Mouse (Mus musculus): ENCODE measurements around the gene Gm765. TPM values are rescaled to one million over a fixed set of nuclear protein-coding genes. Genes with fewer than 3 reads are reported as not detected.

Gm765 gene
- polyA plus RNA-seq, 1 experiment from 2014 or later: not detected

GRCm38 (mm10) chr6:98198706-98199105 is 143.8 kb downstream of the Gm765 start:
- no peak overlapping the region for H3K4me3 ChIP-seq
- H3K9me3 ChIP-seq (replicated peaks): no peaks in the 10 kb centered on the region
- 95% methylated on average over 2 of the region's 2 CpGs for WGBS
- no peak for DNase-seq (ENCODE audit: low spot score)
- H3K36me3 ChIP-seq: no peaks in the 10 kb centered on the region
- no peak overlapping the region for H3K27ac ChIP-seq
- no peaks in the 10 kb centered on the region for H3K4me1 ChIP-seq
- no peaks in the 10 kb centered on the region for H3K27me3 ChIP-seq (ENCODE audit: low read depth, poor library complexity, severe bottlenecking)

- Histone ChIP-seq H3K27me3 (ENCODE audit: low read depth, poor library complexity, severe bottlenecking) (no peaks in the 10 kb centered on the region), H3K4me3 (no peak overlapping the region), H3K4me1 (no peaks in the 10 kb centered on the region), H3K36me3 (no peaks in the 10 kb centered on the region), H3K27ac (no peak overlapping the region), H3K9me3 (replicated peaks) (no peaks in the 10 kb centered on the region)
- 81% methylated on average over 8 of the region's 8 CpGs for WGBS
- no peak for DNase-seq (ENCODE audit: low spot score)
Observed at GRCm38 (mm10) chr6:98190745-98191442, 151.7 kb downstream of the Gm765 start.

Measured in limb, embryonic 10.5 days (tissue).